Mouse (Mus musculus) bone marrow, adult 2 months (tissue): ENCODE measurements around the gene Sfxn3.

Experiments
- CTCF ChIP-seq: fragments of 200-500 bp; IDR thresholded peaks from 2 replicates; pipeline ENCODE4 v1.5.1; 2011; ENCODE audit warnings: low read length, control low read depth; ENCODE audit not compliant: control insufficient read depth, insufficient read depth
- POLR2A ChIP-seq: fragments of 200-500 bp; IDR thresholded peaks from 2 replicates; pipeline ENCODE4 v1.6.1; 2011; ENCODE audit warnings: low read depth, mild to moderate bottlenecking, control low read depth, low read length, borderline replicate concordance; ENCODE audit not compliant: control insufficient read depth

- TF ChIP-seq CTCF (no peak), POLR2A (no peak)
Observed at GRCm38 (mm10) chr19:44999647-45000046, 47.7 kb upstream of the Sfxn3 start.
